Mouse (Mus musculus) left cerebral cortex, adult 11 months (tissue): Measurements from ENCODE around the gene Nudc.
A peak's percentile ranks its signal among the peaks of the same experiment; 100 is the strongest.

Experiments
- DNase-seq: peaks from one replicate; pipeline ENCODE4 v3.0.0; 2022; ENCODE audit warnings: low spot score

The Nudc gene

GRCm38 (mm10) chr4:133545272-133546231 lies at the start of gene Nudc:
Gene Nudc (minus strand): TSS chr4:133545996.
- DNase-seq, result peak; percentile 92

- DNase-seq, result no peak
These were observed 49.7 kb upstream of the Nudc start for GRCm38 (mm10) chr4:133595538-133595937.

GRCm38 (mm10) chr4:133592570-133592969 lies 46.8 kb upstream of the Nudc start:
- DNase-seq, result no peak

GRCm38 (mm10) chr4:133584059-133584951 lies 38.5 kb upstream of the Nudc start, which contains the start of gene Gpn2:
Gene Gpn2 (plus strand): TSS chr4:133584362.
- peak; percentile 66 for DNase-seq

- DNase-seq, result no peak
These were observed 37.9 kb upstream of the Nudc start for GRCm38 (mm10) chr4:133583690-133584058.

GRCm38 (mm10) chr4:133577983-133578382 lies 32.2 kb upstream of the Nudc start:
- DNase-seq, result no peak

GRCm38 (mm10) chr4:133574843-133575202 lies 29.0 kb upstream of the Nudc start:
- no peak for DNase-seq

GRCm38 (mm10) chr4:133574070-133574842 lies 28.5 kb upstream of the Nudc start, which contains the start of gene Gpatch3:
Gene Gpatch3 (plus strand): TSS chr4:133574745.
- peak; percentile 84 for DNase-seq

GRCm38 (mm10) chr4:133570066-133570466 lies 24.3 kb upstream of the Nudc start:
- no peak for DNase-seq

GRCm38 (mm10) chr4:133569291-133570065 lies 23.7 kb upstream of the Nudc start:
- DNase-seq, result no peak

- no peak for DNase-seq
These were observed 21.5 kb upstream of the Nudc start for GRCm38 (mm10) chr4:133567251-133567650.

- DNase-seq, result no peak
These were observed 17.4 kb upstream of the Nudc start for GRCm38 (mm10) chr4:133563123-133563571.

- DNase-seq, result no peak
These were observed 15.8 kb upstream of the Nudc start for GRCm38 (mm10) chr4:133561622-133562021.

GRCm38 (mm10) chr4:133559846-133560245 lies 14.1 kb upstream of the Nudc start:
- DNase-seq, result no peak

GRCm38 (mm10) chr4:133557041-133557717 lies 11.4 kb upstream of the Nudc start:
- no peak for DNase-seq

- no peak for DNase-seq
These were observed 7.9 kb upstream of the Nudc start for GRCm38 (mm10) chr4:133553448-133554330.

GRCm38 (mm10) chr4:133552768-133553447 lies 7.1 kb upstream of the Nudc start, which contains the start of gene Nr0b2:
Gene Nr0b2 (plus strand): TSS chr4:133553376.
- no peak for DNase-seq

- DNase-seq, result no peak
These were observed 6.2 kb upstream of the Nudc start for GRCm38 (mm10) chr4:133552029-133552428.

GRCm38 (mm10) chr4:133536652-133537051 lies 9.1 kb downstream of the Nudc start:
- no peak for DNase-seq
